Mouse (Mus musculus) midbrain, embryonic 12.5 days (tissue): ENCODE measurements around the gene Arl5c. TPM values are rescaled to one million over a fixed set of nuclear protein-coding genes. Genes with fewer than 3 reads are reported as not detected.

Experiments
- ATAC-seq: fragments of 200-750 bp; cut with Nextera tagmentation; 2 replicates; pipeline ENCODE4 v1.8.0; 2017; ENCODE audit warnings: low read depth, moderate TSS enrichment, moderate library complexity; ENCODE audit not compliant: low FRiP score
- H3K27ac ChIP-seq: fragments of 300-500 bp; sonication (generic); replicated peaks from 2 replicates; pipeline ENCODE4 v1.5.1; 2016; ENCODE audit warnings: mild to moderate bottlenecking
- H3K27me3 ChIP-seq: fragments of 300-500 bp; sonication (generic); 2 replicates; pipeline ENCODE4 v1.6.1; 2016; ENCODE audit warnings: mild to moderate bottlenecking
- H3K36me3 ChIP-seq: fragments of 300-500 bp; sonication (generic); 2 replicates; pipeline ENCODE4 v1.6.1; 2016
- H3K4me1 ChIP-seq: fragments of 300-500 bp; sonication (generic); 2 replicates; pipeline ENCODE4 v1.6.1; 2016
- H3K4me2 ChIP-seq: fragments of 300-500 bp; sonication (generic); replicated peaks from 2 replicates; pipeline ENCODE4 v1.6.1; 2016; ENCODE audit warnings: mild to moderate bottlenecking, moderate library complexity
- H3K4me3 ChIP-seq: fragments of 300-500 bp; sonication (generic); 2 replicates; pipeline ENCODE4 v1.5.1; 2016; ENCODE audit warnings: mild to moderate bottlenecking
- H3K9ac ChIP-seq: fragments of 300-500 bp; sonication (generic); replicated peaks from 2 replicates; pipeline ENCODE4 v1.6.1; 2016; ENCODE audit warnings: mild to moderate bottlenecking, moderate library complexity
- H3K9me3 ChIP-seq: fragments of 300-500 bp; sonication (generic); 2 replicates; pipeline ENCODE4 v1.6.1; 2016; ENCODE audit warnings: mild to moderate bottlenecking
- WGBS: fragments of 180-500 bp; shearing (Covaris S2); methylation state at CpG from one replicate; pipeline ENCODE4 v1.1.7; 2016; 5-methylcytosine and 5-hydroxymethylcytosine counted together
- polyA plus RNA-seq: library from polyadenylated mRNA; unstranded; fragments of >200 nt; fragmentation: Nextera tagmentation; extraction: Ambion mirVana; gene quantifications from 2 replicates; pipeline ENCODE4 v1.2.1, GENCODE M21; 2016

Gene Arl5c
- polyA plus RNA-seq, 1 experiment from 2014 or later = 7.4 TPM

DNA sequence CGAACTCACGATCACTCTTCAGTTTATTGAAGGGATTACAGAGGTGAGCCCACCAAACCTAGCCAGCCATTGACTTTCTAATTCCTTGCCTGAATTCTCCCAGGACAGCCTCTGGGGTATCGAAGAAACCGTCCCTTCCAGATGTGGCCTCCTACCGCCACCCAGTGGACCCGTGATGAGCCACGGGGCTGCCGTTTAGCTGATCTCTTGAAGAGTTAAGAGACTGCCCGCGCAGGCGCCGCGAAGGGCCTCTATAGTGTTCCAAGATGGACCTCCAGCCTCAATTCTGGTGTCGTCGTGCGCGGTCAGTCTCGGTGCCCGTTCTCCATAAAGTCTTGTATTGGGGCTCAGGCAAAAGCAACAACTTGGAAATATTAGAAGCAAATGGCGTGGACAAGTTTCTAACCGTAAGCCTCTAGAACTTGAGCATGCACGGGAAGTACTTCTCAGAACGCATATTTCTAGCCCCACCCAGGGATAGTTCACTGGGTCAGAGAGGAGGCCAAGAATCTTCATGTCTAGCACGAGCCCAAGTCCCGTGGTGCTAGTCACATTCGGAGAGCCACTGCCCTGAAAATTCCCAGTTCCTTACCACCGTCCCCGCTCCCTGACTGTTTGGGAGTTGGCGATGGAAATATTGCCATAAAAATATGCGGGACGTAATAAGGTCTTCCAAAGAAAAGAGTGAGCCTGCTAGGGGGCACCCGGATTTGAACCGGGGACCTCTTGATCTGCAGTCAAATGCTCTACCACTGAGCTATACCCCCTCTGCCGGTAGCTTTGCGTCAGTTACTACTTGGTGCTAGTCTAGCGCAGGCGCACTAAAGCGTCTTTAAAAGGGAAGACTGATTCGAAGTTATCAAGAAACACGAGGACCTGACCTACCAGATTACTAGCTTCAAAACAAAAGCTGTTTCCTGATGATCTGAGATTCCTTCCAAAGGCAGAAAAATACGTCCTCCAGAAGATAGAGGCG lies 8.1 kb downstream of the Arl5c start:
- under 1% methylated on average over 42 of the region's 42 CpGs for WGBS

DNA sequence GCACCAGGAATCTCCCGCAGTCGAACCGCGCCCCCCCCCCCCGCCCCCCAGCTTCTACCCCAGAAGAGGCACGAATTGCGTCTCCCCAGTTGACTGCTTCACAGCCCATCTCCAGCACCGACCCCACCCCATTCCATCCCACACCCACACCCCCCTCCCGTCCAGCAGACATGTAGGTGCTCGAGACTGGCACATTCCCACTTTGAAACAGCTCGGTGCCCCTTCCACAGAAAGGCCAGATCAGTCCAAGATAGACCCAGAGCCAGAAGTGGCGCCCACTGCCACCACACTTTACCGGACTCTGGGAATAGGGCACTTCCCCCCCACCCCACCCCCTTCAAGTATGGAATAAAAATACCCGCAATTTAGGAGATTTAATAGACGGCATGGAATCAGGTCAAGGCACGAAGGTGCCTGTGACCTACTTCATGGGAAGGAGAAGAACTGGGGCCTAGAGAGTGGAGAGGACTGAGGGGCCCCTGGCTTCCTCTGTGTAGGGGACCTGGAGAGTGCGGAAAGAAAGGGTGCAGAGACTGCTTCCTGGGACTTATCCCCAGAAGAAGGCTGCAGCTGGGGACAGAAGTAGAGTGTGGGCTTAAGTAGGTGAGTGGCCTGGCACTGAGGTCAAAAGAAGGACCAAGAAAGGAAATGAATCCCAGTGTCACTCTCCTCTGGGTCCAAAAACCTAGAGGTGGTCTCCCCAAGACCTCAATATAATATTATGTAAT lies 9.1 kb downstream of the Arl5c start:
- WGBS = 38% methylated on average over 12 of the region's 17 CpGs
- ATAC-seq = no peak
- peaks cover 54% of the 10 kb centered on the region for H3K27me3 ChIP-seq

More for the DNA sequence above, 8.1 kb downstream of the Arl5c start:
- peak overlapping the region; percentile 77 for H3K9ac ChIP-seq
- H3K27me3 ChIP-seq = peaks cover 54% of the 10 kb centered on the region
- H3K4me2 ChIP-seq = peak overlapping the region; percentile 62
- peak; percentile 75 for ATAC-seq
- peaks cover 28% of the 10 kb centered on the region for H3K4me1 ChIP-seq
- no peaks in the 10 kb centered on the region for H3K36me3 ChIP-seq
- peak overlapping the region; percentile 88 for H3K4me3 ChIP-seq
- H3K27ac ChIP-seq = peak overlapping the region; percentile 85
- H3K9me3 ChIP-seq = no peaks in the 10 kb centered on the region

DNA sequence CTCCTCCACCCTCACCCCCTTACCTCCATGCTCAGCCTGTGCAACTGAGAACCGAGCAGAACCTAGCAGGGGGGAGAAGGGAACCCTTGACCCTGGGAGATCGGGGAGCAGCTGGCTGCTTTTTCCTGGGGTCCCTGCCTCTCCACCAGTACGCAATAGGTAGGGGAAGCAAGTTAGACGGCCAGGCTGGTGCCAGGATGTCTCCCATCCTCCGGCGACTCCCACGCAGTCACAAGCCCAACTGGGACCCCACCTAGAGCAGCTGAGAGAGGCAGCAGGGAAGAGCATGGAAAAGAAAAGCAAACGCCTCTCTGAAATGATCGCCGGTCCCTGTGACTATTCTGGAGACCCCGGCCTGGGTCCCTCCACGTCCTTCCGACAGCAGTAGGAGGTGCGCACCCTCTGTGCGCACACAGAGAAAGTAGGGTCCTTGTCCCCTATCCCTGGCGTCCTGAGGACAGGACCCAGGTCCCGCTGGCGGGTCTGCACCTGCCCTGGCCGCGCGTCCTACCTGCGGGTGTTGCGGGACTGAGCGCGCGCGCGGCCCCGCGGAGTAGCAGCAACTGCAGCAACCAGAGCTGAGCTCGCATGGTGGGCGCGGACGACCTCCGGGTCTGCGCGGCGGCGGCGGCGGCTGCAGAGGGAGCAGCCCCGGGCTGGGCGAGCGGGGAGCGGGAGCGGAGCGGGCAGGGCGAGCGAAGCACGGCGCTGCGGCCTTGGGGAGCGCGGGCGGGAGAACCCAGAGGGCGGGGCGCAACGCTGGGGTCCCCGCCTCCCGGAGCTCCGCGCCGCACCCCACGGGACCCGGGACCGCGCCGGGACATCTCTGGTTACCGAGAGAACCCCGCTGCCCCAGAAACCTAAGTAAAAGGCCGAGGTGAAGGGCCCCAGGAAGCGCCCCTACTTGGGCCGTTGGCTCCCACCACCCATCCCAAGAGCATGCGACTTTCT lies 10.0 kb downstream of the Arl5c start, which contains the start of gene Plxdc1:
Gene Plxdc1, minus strand, starts transcription at position 718 of the 951 bp plus-strand sequence.
- Histone ChIP-seq H3K4me2 (peak within 1 kb of the TSS; percentile 87), H3K27me3 (peaks cover 51% of the 10 kb centered on the region), H3K9me3 (no peaks in the 10 kb centered on the region), H3K4me3 (peak within 1 kb of the TSS; percentile 88), H3K4me1 (peaks cover 28% of the 10 kb centered on the region), H3K36me3 (no peaks in the 10 kb centered on the region), H3K9ac (peak within 1 kb of the TSS; percentile 51), H3K27ac (no peak within 1 kb of the TSS)
- no peak for ATAC-seq
- WGBS = 4% methylated on average over 47 of the region's 74 CpGs

More for the DNA sequence above, 9.1 kb downstream of the Arl5c start:
- H3K27ac ChIP-seq = no peak overlapping the region
- no peaks in the 10 kb centered on the region for H3K36me3 ChIP-seq
- peak overlapping the region; percentile 87 for H3K4me2 ChIP-seq
- H3K9me3 ChIP-seq = no peaks in the 10 kb centered on the region
- peak overlapping the region; percentile 51 for H3K9ac ChIP-seq
- H3K4me1 ChIP-seq = peaks cover 28% of the 10 kb centered on the region
- peak overlapping the region; percentile 88 for H3K4me3 ChIP-seq

DNA sequence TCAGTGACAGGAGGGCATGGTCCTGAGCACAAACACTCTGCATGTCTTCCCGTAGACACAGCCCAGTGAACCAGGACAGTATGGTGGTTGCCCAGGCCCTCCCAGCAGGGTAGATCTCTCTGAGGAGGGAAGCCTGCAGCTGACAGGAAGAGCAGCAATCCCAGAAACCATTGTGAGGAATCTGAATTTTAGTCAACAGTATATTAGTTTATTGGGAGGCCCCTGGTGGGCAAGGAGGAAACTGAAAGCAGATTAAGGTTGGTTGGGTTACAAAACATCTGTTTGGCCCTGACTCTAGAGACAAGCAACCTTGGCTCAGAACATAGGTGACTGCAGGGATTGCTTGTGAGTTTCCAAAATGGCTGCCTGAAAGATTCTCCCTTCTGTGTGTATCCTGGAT lies 12.0 kb downstream of the Arl5c start:
- Histone ChIP-seq H3K4me2 (no peak overlapping the region), H3K27ac (no peak overlapping the region), H3K36me3 (no peaks in the 10 kb centered on the region), H3K4me1 (peaks cover 13% of the 10 kb centered on the region), H3K4me3 (no peak overlapping the region), H3K9me3 (no peaks in the 10 kb centered on the region), H3K9ac (no peak overlapping the region), H3K27me3 (peaks cover 41% of the 10 kb centered on the region)
- no peak for ATAC-seq
- 58% methylated on average over 1 of the region's 1 CpGs for WGBS

DNA sequence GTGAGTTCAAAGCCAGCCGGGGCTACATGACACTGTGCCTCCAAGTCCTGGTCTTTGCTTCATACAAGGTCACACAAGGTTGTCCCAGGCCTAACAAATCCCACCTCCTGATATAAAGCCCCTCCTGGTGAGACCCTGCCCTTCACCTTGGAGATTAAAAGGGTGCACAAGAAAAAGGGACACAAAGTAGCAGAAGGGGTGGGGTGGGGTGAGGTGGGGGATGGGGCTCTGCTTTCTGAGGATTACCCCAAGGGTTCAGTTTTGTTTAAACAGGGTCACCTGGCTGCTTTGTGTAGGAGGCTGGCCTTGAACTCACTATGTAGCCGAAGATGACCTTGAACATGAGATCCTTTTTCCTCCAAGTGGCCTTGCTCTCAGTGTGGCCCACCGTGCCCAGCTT lies 12.5 kb downstream of the Arl5c start:
- WGBS = 86% methylated on average over 3 of the region's 3 CpGs
- Histone ChIP-seq H3K9me3 (no peaks in the 10 kb centered on the region), H3K27me3 (peaks cover 41% of the 10 kb centered on the region), H3K4me2 (no peak overlapping the region), H3K4me3 (no peak overlapping the region), H3K27ac (no peak overlapping the region), H3K36me3 (no peaks in the 10 kb centered on the region), H3K4me1 (peaks cover 13% of the 10 kb centered on the region), H3K9ac (no peak overlapping the region)
- no peak for ATAC-seq

GRCm38 (mm10) chr11:97982721-97983120 lies 13.3 kb downstream of the Arl5c start:
- no peaks in the 10 kb centered on the region for H3K36me3 ChIP-seq
- no peak for ATAC-seq
- peaks cover 13% of the 10 kb centered on the region for H3K4me1 ChIP-seq
- H3K4me3 ChIP-seq = no peak overlapping the region
- H3K9ac ChIP-seq = no peak overlapping the region
- no peaks in the 10 kb centered on the region for H3K9me3 ChIP-seq
- WGBS = 88% methylated on average over 9 of the region's 9 CpGs
- H3K4me2 ChIP-seq = no peak overlapping the region
- no peak overlapping the region for H3K27ac ChIP-seq
- peaks cover 46% of the 10 kb centered on the region for H3K27me3 ChIP-seq

GRCm38 (mm10) chr11:97980531-97980966 lies 15.4 kb downstream of the Arl5c start:
- no peak overlapping the region for H3K4me2 ChIP-seq
- no peak overlapping the region for H3K9ac ChIP-seq
- H3K36me3 ChIP-seq = no peaks in the 10 kb centered on the region
- no peak overlapping the region for H3K27ac ChIP-seq
- no peak overlapping the region for H3K4me3 ChIP-seq
- 62% methylated on average over 9 of the region's 9 CpGs for WGBS
- H3K27me3 ChIP-seq = peaks cover 30% of the 10 kb centered on the region
- ATAC-seq = no peak
- H3K4me1 ChIP-seq = no peaks in the 10 kb centered on the region
- H3K9me3 ChIP-seq = no peaks in the 10 kb centered on the region

- H3K27me3 ChIP-seq = peaks cover 24% of the 10 kb centered on the region
- H3K9ac ChIP-seq = no peak overlapping the region
- H3K27ac ChIP-seq = no peak overlapping the region
- no peak for ATAC-seq
- peaks cover 4% of the 10 kb centered on the region; the same call in 1 of the 2 replicates for H3K4me1 ChIP-seq
- no peak overlapping the region for H3K4me3 ChIP-seq
- H3K9me3 ChIP-seq = no peaks in the 10 kb centered on the region
- no peak overlapping the region for H3K4me2 ChIP-seq
- H3K36me3 ChIP-seq = no peaks in the 10 kb centered on the region
- 74% methylated on average over 10 of the region's 10 CpGs for WGBS
Observed at GRCm38 (mm10) chr11:97979824-97980495, 16.0 kb downstream of the Arl5c start.

DNA sequence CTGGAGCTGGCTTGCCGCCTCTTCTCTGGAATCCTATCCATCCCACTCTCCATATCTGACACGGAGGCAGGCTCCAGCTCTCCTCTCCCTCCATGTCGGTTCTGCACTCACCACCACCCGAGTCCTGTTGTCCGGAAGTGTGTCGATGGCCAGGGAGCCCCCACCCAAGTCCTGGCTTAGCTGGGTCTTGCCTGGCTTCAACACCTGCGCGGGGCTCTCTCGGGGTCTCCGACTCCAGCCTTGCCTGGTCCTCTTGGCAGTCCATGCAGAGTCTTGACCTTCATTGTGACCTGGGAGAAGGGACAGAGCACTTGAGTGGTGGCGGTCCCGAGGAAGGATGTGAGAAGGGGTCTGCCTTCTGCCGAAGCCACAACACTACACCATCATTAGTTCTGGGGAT lies 17.6 kb downstream of the Arl5c start:
- H3K9ac ChIP-seq = no peak overlapping the region
- no peaks in the 10 kb centered on the region for H3K36me3 ChIP-seq
- 87% methylated on average over 13 of the region's 13 CpGs for WGBS
- H3K9me3 ChIP-seq = no peaks in the 10 kb centered on the region
- H3K27me3 ChIP-seq = peaks cover 8% of the 10 kb centered on the region; the same call in 1 of the 2 replicates
- peaks cover 7% of the 10 kb centered on the region; the same call in 1 of the 2 replicates for H3K4me1 ChIP-seq
- ATAC-seq = no peak
- H3K4me2 ChIP-seq = no peak overlapping the region
- no peak overlapping the region for H3K4me3 ChIP-seq
- H3K27ac ChIP-seq = no peak overlapping the region

GRCm38 (mm10) chr11:97977797-97978196 lies 18.2 kb downstream of the Arl5c start:
- Histone ChIP-seq H3K4me3 (no peak overlapping the region), H3K4me1 (peaks cover 7% of the 10 kb centered on the region; the same call in 1 of the 2 replicates), H3K27ac (no peak overlapping the region), H3K9ac (no peak overlapping the region), H3K9me3 (no peaks in the 10 kb centered on the region), H3K36me3 (no peaks in the 10 kb centered on the region), H3K27me3 (peaks cover 6% of the 10 kb centered on the region; the same call in 1 of the 2 replicates), H3K4me2 (no peak overlapping the region)
- WGBS = 74% methylated on average over 5 of the region's 5 CpGs
- ATAC-seq = no peak

DNA sequence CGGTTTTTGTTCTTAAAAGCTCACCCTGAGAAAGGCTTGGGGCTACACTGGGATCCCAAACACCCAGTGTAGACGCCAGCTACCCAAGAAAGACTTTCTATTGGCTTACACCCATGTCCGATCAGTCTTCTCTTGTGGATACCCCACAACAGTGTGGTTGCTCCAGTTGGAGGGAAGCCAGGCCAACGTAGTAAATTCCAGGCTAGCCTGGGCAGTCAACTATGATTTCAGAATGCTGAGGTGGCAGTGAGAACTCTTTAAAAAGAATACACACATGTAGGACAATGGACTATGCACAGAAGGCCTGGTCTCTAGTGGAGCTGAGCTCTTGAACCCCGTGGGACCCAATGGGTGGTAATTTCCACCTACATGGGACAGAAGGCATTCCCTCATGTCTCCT lies 21.2 kb downstream of the Arl5c start:
- ATAC-seq = no peak
- H3K36me3 ChIP-seq = no peaks in the 10 kb centered on the region
- H3K27me3 ChIP-seq = peaks cover 6% of the 10 kb centered on the region; the same call in 1 of the 2 replicates
- no peak overlapping the region for H3K27ac ChIP-seq
- H3K4me2 ChIP-seq = no peak overlapping the region
- H3K9ac ChIP-seq = no peak overlapping the region
- no peaks in the 10 kb centered on the region for H3K9me3 ChIP-seq
- H3K4me3 ChIP-seq = no peak overlapping the region
- 90% methylated on average over 5 of the region's 5 CpGs for WGBS
- H3K4me1 ChIP-seq = peaks cover 7% of the 10 kb centered on the region; the same call in 1 of the 2 replicates
